Mouse (Mus musculus): ENCODE measurements around the gene Olfr522.

Olfr522 gene

DNA sequence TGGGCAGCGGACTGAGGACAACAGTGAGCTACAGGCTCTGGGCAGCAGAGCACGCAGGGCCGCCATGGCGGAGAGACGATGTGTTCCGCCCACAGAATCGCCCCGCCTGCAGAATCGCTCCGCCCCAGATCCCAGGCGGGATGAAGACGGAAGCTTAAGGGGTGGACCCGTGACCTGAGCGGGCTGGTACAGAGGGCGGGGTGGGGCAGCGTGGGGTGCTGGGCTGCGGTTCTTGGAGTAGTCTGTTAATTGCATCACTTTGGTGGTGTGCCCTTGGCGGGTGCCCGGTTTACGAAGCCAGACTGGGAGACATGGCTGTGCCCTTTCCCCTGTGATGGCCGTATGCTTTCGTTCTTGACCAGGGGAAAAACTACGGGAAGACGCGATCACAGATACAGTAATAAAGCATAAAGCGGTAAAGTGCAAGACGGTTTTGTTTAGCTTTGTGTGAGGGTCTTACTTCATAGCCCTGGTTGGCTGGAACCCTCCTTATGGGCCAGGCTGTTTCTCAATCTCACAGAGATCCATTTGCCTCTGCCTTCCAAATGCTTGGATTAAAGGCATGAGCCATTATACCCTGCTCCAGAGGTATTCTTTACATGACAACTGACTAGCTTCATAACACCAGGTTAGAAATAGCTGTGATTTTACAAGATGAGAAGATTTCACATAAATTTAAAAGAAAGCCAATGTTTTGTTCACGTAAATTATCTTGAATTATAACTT is 48.1 kb downstream of the Olfr522 start, which contains the start of gene Echs1:
Gene Echs1 (minus strand): TSS at position 148 of the 726 bp plus-strand sequence.
- DNase-seq (ENCODE audit: extremely low spot score, low read depth, low spot score) = no peak

- DNase-seq (ENCODE audit: extremely low spot score, low read depth, low spot score) = no peak
These were observed 48.8 kb downstream of the Olfr522 start, which contains the start of gene Paox for GRCm38 (mm10) chr7:140115583-140116328. Gene Paox (plus strand): TSS chr7:140115799.

DNA sequence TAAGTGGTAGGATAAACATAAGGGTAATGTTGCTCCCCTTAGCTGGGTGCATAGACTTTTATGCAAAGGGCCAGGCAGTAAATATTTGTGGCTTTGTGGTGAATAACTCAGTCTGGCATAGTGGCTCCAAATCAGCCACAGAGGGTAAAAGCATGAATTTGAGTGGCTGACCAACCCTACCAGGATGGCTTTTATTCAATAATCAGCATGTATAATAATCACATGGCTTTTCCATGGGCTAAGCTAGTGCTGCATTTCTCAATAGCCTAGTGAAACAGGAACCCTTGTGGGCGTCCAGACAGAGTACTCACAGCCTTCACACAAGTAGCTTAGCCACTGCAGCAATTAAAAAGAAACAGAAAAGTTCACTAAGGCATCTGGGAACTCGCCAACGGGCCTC is 52.6 kb downstream of the Olfr522 start:
- DNase-seq (ENCODE audit: extremely low spot score, low read depth, low spot score) = no peak

Measured in hindlimb bud, embryonic 11.5 days (tissue).